ENCODE assay signal across 25 mouse cellular contexts in the genomic region with DNA sequence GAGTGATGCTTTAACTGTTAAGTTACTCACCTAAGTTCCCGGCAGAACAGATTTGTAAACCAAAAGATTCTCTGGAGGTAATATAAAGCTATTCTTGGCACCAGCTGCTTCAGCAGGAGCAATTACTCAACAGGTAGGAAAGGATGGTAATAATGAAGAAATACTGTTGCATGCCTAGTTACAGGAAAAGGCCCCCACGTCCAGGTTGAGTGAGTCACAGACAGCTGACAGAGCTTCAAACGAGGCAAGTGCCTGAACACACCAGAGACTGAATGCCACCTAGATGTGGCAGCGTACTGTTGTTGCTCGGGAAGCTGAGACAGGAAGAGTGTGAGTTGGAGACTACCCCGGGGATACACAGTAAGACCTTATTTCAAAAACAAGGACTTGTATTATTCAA.
"Had no signal": no experiment of that assay in that cellular context is flagged by ENCODE, and none has a peak within 500 bp of the region (broad histone marks: within the 10 kb centered on the region; RNA-seq: fewer than 3 reads in every experiment).

No protein-coding gene starts in this region.

- H3K9me3 ChIP-seq: heart, embryonic 15.5 days; hindbrain, embryonic 13.5 days; hindbrain, embryonic 15.5 days; kidney, embryonic 15.5 days; limb, embryonic 15.5 days; liver, embryonic 12.5 days had no signal

- H3K4me3 ChIP-seq: heart, adult 2 months; heart, embryonic 13.5 days; heart, embryonic 15.5 days; hindbrain, embryonic 13.5 days; hindbrain, embryonic 15.5 days; kidney, embryonic 15.5 days; limb, embryonic 13.5 days; limb, embryonic 15.5 days; liver, embryonic 12.5 days had no signal

- ATAC-seq: hindbrain, postnatal 0 days; intestine, embryonic 16.5 days; liver, embryonic 12.5 days had no signal

- H3K27me3 ChIP-seq: heart, embryonic 13.5 days; heart, embryonic 15.5 days; hindbrain, embryonic 13.5 days; hindbrain, embryonic 15.5 days; limb, embryonic 15.5 days; liver, embryonic 12.5 days had no signal

- DNase-seq: gastrocnemius, postnatal 14 days; gastrocnemius, postnatal 36 days; heart, adult 2 months; heart, postnatal 14 days; heart, postnatal 36 days; kidney, adult 11 months; kidney, adult 2 months; kidney, adult 9 months; kidney, postnatal 14 days; kidney, postnatal 36 days; layer of hippocampus, adult 9-11 months; layer of hippocampus, postnatal 36 days; left cerebral cortex, postnatal 4 days had no signal

- H3K36me3 ChIP-seq: heart, embryonic 15.5 days; hindbrain, embryonic 13.5 days; hindbrain, embryonic 15.5 days; kidney, embryonic 15.5 days; limb, embryonic 15.5 days; liver, embryonic 12.5 days had no signal

- H3K27ac ChIP-seq: heart, adult 2 months; heart, embryonic 15.5 days; hindbrain, embryonic 13.5 days; hindbrain, embryonic 15.5 days; hindbrain, postnatal 0 days; kidney, embryonic 15.5 days; kidney, postnatal 0 days; limb, embryonic 13.5 days; limb, embryonic 15.5 days; liver, embryonic 12.5 days; liver, embryonic 14.5 days had no signal
